Mouse (Mus musculus) forebrain, embryonic 10.5 days (tissue): ENCODE measurements around the gene Mfap2. TPM values are rescaled to one million over a fixed set of nuclear protein-coding genes. Genes with fewer than 3 reads are reported as not detected.
A peak's percentile ranks its signal among the peaks of the same experiment; 100 is the strongest.

Experiments used
- DNase-seq: peaks from one replicate; pipeline ENCODE4 v3.0.0-alpha.2; 2017; ENCODE audit warnings: low spot score; ENCODE audit errors: extremely low spot score
- H3K27ac ChIP-seq: fragments of 300-500 bp; sonication (generic); 2 replicates; pipeline ENCODE4 v1.5.1; 2016; ENCODE audit warnings: mild to moderate bottlenecking
- H3K27me3 ChIP-seq: fragments of 300-500 bp; sonication (generic); 2 replicates; pipeline ENCODE4 v1.6.1; 2016; ENCODE audit warnings: mild to moderate bottlenecking; ENCODE audit not compliant: poor library complexity, severe bottlenecking
- H3K36me3 ChIP-seq: fragments of 300-500 bp; sonication (generic); replicated peaks from 2 replicates; pipeline ENCODE4 v1.6.1; 2016; ENCODE audit warnings: mild to moderate bottlenecking, moderate library complexity
- H3K4me1 ChIP-seq: fragments of 300-500 bp; sonication (generic); 2 replicates; pipeline ENCODE4 v1.6.1; 2016
- H3K4me3 ChIP-seq: fragments of 300-500 bp; sonication (generic); 2 replicates; pipeline ENCODE4 v1.5.1; 2016; ENCODE audit warnings: mild to moderate bottlenecking, moderate library complexity
- H3K9me3 ChIP-seq: fragments of 300-500 bp; sonication (generic); 2 replicates; pipeline ENCODE4 v1.6.1; 2016; ENCODE audit warnings: mild to moderate bottlenecking, moderate library complexity
- WGBS: fragments of 180-500 bp; shearing (Covaris S2); methylation state at CpG from one replicate; pipeline ENCODE4 v1.1.7; 2016; 5-methylcytosine and 5-hydroxymethylcytosine counted together
- polyA plus RNA-seq: library from polyadenylated mRNA; unstranded; fragments of >200 nt; fragmentation: Nextera tagmentation; extraction: Ambion mirVana; gene quantifications from 2 replicates; pipeline ENCODE4 v1.2.1, GENCODE M21; 2016

Gene Mfap2
- polyA plus RNA-seq, 1 experiment from 2014 or later = 265 TPM

GRCm38 (mm10) chr4:141017657-141018436 is 7.6 kb downstream of the Mfap2 start:
- Histone ChIP-seq H3K4me3 (no peak overlapping the region), H3K9me3 (no peaks in the 10 kb centered on the region), H3K36me3 (peaks cover 97% of the 10 kb centered on the region), H3K27ac (0 out of 2 replicates have a peak overlapping the region, but pooled peaks have one; percentile 13), H3K4me1 (peaks cover 48% of the 10 kb centered on the region), H3K27me3 (no peaks in the 10 kb centered on the region)
- DNase-seq = no peak
- WGBS = 87% methylated on average over 29 of the region's 29 CpGs

- Histone ChIP-seq H3K4me1 (peaks cover 46% of the 10 kb centered on the region), H3K9me3 (no peaks in the 10 kb centered on the region), H3K36me3 (peaks cover 96% of the 10 kb centered on the region), H3K27me3 (no peaks in the 10 kb centered on the region), H3K27ac (peak overlapping the region; percentile 90), H3K4me3 (no peak overlapping the region)
- DNase-seq = no peak
- WGBS = 94% methylated on average over 17 of the region's 17 CpGs
Measured at GRCm38 (mm10) chr4:141020220-141020619, 10.0 kb downstream of the Mfap2 start.

- peaks cover 42% of the 10 kb centered on the region for H3K4me1 ChIP-seq
- no peaks in the 10 kb centered on the region for H3K9me3 ChIP-seq
- no peaks in the 10 kb centered on the region for H3K27me3 ChIP-seq
- peak; percentile 59 for DNase-seq
- peak overlapping the region; percentile 90 for H3K27ac ChIP-seq
- 44% methylated on average over 14 of the region's 14 CpGs for WGBS
- H3K4me3 ChIP-seq = peak overlapping the region; percentile 30
- H3K36me3 ChIP-seq = peaks cover 96% of the 10 kb centered on the region
Measured at GRCm38 (mm10) chr4:141020811-141021613, 10.8 kb downstream of the Mfap2 start.

- H3K36me3 ChIP-seq = peaks cover 96% of the 10 kb centered on the region
- no peaks in the 10 kb centered on the region for H3K9me3 ChIP-seq
- H3K27ac ChIP-seq = peak overlapping the region; percentile 90
- 85% methylated on average over 11 of the region's 11 CpGs for WGBS
- H3K4me3 ChIP-seq = peak overlapping the region; percentile 30; the same call in 1 of the 2 replicates
- no peak for DNase-seq
- H3K27me3 ChIP-seq = no peaks in the 10 kb centered on the region
- H3K4me1 ChIP-seq = peaks cover 42% of the 10 kb centered on the region
Measured at GRCm38 (mm10) chr4:141021614-141021929, 11.4 kb downstream of the Mfap2 start.

GRCm38 (mm10) chr4:141024052-141024451 is 13.8 kb downstream of the Mfap2 start:
- H3K27ac ChIP-seq = no peak overlapping the region
- no peak overlapping the region for H3K4me3 ChIP-seq
- 85% methylated on average over 9 of the region's 9 CpGs for WGBS
- no peak for DNase-seq
- peaks cover 30% of the 10 kb centered on the region for H3K4me1 ChIP-seq
- no peaks in the 10 kb centered on the region for H3K9me3 ChIP-seq
- H3K36me3 ChIP-seq = peaks cover 96% of the 10 kb centered on the region
- H3K27me3 ChIP-seq = no peaks in the 10 kb centered on the region

- peaks cover 96% of the 10 kb centered on the region for H3K36me3 ChIP-seq
- no peaks in the 10 kb centered on the region for H3K9me3 ChIP-seq
- WGBS = 86% methylated on average over 27 of the region's 27 CpGs
- DNase-seq = no peak
- H3K27me3 ChIP-seq = no peaks in the 10 kb centered on the region
- H3K4me1 ChIP-seq = peaks cover 21% of the 10 kb centered on the region
- no peak overlapping the region for H3K4me3 ChIP-seq
- 0 out of 2 replicates have a peak overlapping the region, but pooled peaks have one; percentile 25 for H3K27ac ChIP-seq
Measured at GRCm38 (mm10) chr4:141024992-141025391, 14.8 kb downstream of the Mfap2 start.

- H3K27ac ChIP-seq = peak overlapping the region; percentile 17; the same call in 1 of the 2 replicates
- DNase-seq = no peak
- no peaks in the 10 kb centered on the region for H3K4me1 ChIP-seq
- no peaks in the 10 kb centered on the region for H3K9me3 ChIP-seq
- peaks cover 98% of the 10 kb centered on the region for H3K36me3 ChIP-seq
- 91% methylated on average over 18 of the region's 18 CpGs for WGBS
- no peaks in the 10 kb centered on the region for H3K27me3 ChIP-seq
- H3K4me3 ChIP-seq = no peak overlapping the region
Measured at GRCm38 (mm10) chr4:141030541-141031206, 20.5 kb downstream of the Mfap2 start.

- Histone ChIP-seq H3K27me3 (no peaks in the 10 kb centered on the region), H3K36me3 (peaks cover 98% of the 10 kb centered on the region), H3K9me3 (no peaks in the 10 kb centered on the region), H3K27ac (no peak overlapping the region), H3K4me1 (no peaks in the 10 kb centered on the region), H3K4me3 (no peak overlapping the region)
- WGBS = 26% methylated on average over 6 of the region's 6 CpGs
- peak; percentile 63 for DNase-seq
Measured at GRCm38 (mm10) chr4:141031733-141032132, 21.5 kb downstream of the Mfap2 start.

GRCm38 (mm10) chr4:141033606-141034549 is 23.7 kb downstream of the Mfap2 start:
- Histone ChIP-seq H3K4me1 (no peaks in the 10 kb centered on the region), H3K36me3 (peaks cover 98% of the 10 kb centered on the region), H3K4me3 (no peak overlapping the region), H3K9me3 (no peaks in the 10 kb centered on the region), H3K27ac (no peak overlapping the region), H3K27me3 (no peaks in the 10 kb centered on the region)
- DNase-seq = no peak
- 89% methylated on average over 27 of the region's 27 CpGs for WGBS

- WGBS = 63% methylated on average over 12 of the region's 12 CpGs
- Histone ChIP-seq H3K36me3 (peaks cover 94% of the 10 kb centered on the region), H3K4me3 (no peak overlapping the region)
Measured at GRCm38 (mm10) chr4:141041117-141041516, 30.9 kb downstream of the Mfap2 start.

GRCm38 (mm10) chr4:141044816-141045215 is 34.6 kb downstream of the Mfap2 start:
- H3K36me3 ChIP-seq = peaks cover 80% of the 10 kb centered on the region
- no peaks in the 10 kb centered on the region for H3K9me3 ChIP-seq
- no peak overlapping the region for H3K4me3 ChIP-seq
- WGBS = 33% methylated on average over 8 of the region's 8 CpGs
- H3K4me1 ChIP-seq = peaks cover 48% of the 10 kb centered on the region
- peak overlapping the region; percentile 56; the same call in 1 of the 2 replicates for H3K27ac ChIP-seq
- H3K27me3 ChIP-seq = no peaks in the 10 kb centered on the region
- peak; percentile 74 for DNase-seq

More at GRCm38 (mm10) chr4:141041117-141041516, 30.9 kb downstream of the Mfap2 start:
- Histone ChIP-seq H3K9me3 (no peaks in the 10 kb centered on the region), H3K27me3 (no peaks in the 10 kb centered on the region), H3K27ac (no peak overlapping the region), H3K4me1 (peaks cover 14% of the 10 kb centered on the region)
- no peak for DNase-seq
